Mouse (Mus musculus) stomach, postnatal 0 days (tissue): ENCODE results near the gene Idnk. TPM values are rescaled to one million over a fixed set of nuclear protein-coding genes. Genes with fewer than 3 reads are reported as not detected.

Experiments used
- ATAC-seq: fragments of 200-750 bp; cut with Nextera tagmentation; 2 replicates; pipeline ENCODE4 v1.8.0; 2017; ENCODE audit not compliant: low FRiP score, low TSS enrichment
- DNase-seq: peaks from one replicate; pipeline ENCODE4 v3.0.0-alpha.2; 2016; ENCODE audit warnings: low spot score
- H3K27ac ChIP-seq: fragments of 300-500 bp; sonication (generic); replicated peaks from 2 replicates; pipeline ENCODE4 v1.5.1; 2014; ENCODE audit warnings: mild to moderate bottlenecking, control low read depth
- H3K27me3 ChIP-seq: fragments of 300-500 bp; sonication (generic); 2 replicates; pipeline ENCODE4 v1.6.1; 2014; ENCODE audit warnings: low read length; ENCODE audit not compliant: control insufficient read depth, insufficient read depth
- H3K36me3 ChIP-seq: fragments of 300-500 bp; sonication (generic); 2 replicates; pipeline ENCODE4 v1.6.1; 2014; ENCODE audit warnings: low read length, mixed read lengths; ENCODE audit not compliant: control insufficient read depth, insufficient read depth
- H3K4me1 ChIP-seq: fragments of 300-500 bp; sonication (generic); replicated peaks from 2 replicates; pipeline ENCODE4 v1.6.1; 2014; ENCODE audit warnings: antibody characterized with exemption; ENCODE audit not compliant: control insufficient read depth, insufficient read depth
- H3K4me2 ChIP-seq: fragments of 300-500 bp; sonication (generic); replicated peaks from 2 replicates; pipeline ENCODE4 v1.6.1; 2014; ENCODE audit warnings: low read depth, mild to moderate bottlenecking, control low read depth, moderate library complexity
- H3K4me3 ChIP-seq: fragments of 300-500 bp; sonication (generic); 2 replicates; pipeline ENCODE4 v1.5.1; 2014; ENCODE audit warnings: low read depth, low read length, control low read depth
- H3K9ac ChIP-seq: fragments of 300-500 bp; sonication (generic); 2 replicates; pipeline ENCODE4 v1.6.1; 2014; ENCODE audit warnings: mild to moderate bottlenecking, low read length, control low read depth, mixed read lengths
- H3K9me3 ChIP-seq: fragments of 300-500 bp; sonication (generic); 2 replicates; pipeline ENCODE4 v1.6.1; 2016; ENCODE audit warnings: low read length; ENCODE audit not compliant: control insufficient read depth
- CTCF ChIP-seq: IDR thresholded peaks from 2 replicates; pipeline ENCODE4 v1.5.1; 2016; ENCODE audit warnings: antibody characterized with exemption, low read depth, mild to moderate bottlenecking, moderate library complexity
- EP300 ChIP-seq: optimal IDR thresholded peaks from 2 replicates; pipeline ENCODE3; 2016; ENCODE audit warnings: antibody characterized with exemption
- WGBS: fragments of 180-500 bp; shearing (Covaris S2); extraction: QIAGEN DNeasy Blood & Tissue Kit; methylation state at CpG from one replicate; pipeline ENCODE4 v1.1.7; 2014; 5-methylcytosine and 5-hydroxymethylcytosine counted together
- polyA plus RNA-seq: library from polyadenylated mRNA; unstranded; fragments of >200 nt; fragmentation: Nextera tagmentation; extraction: Ambion mirVana; gene quantifications from 2 replicates; pipeline ENCODE4 v1.2.1, GENCODE M21; 2015

The Idnk gene
- polyA plus RNA-seq, 1 experiment from 2014 or later, result 35.0 TPM

DNA sequence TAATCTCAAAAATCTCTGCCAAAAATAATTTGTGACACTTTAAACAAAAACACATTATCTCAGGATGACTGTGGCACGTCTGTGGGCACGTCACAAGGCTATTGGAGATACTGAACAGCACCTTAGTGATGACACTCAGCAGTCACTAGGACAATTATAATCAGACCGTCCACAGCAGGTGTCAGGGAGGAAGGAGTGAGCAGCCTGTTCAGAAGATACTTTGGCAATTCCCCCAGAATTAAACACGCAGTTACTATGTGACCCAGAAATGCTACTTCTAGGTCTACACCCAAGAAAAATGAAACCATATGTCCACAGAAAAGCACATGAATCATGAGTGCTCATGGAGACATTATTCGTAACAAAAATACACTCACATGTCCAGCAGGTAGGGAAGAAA, 53.0 kb downstream of the Idnk start:
- ATAC-seq (no peak), DNase-seq (no peak)
- H3K27ac ChIP-seq, result no peak overlapping the region
- H3K36me3 ChIP-seq, result no peaks in the 10 kb centered on the region
- H3K27me3 ChIP-seq, result no peaks in the 10 kb centered on the region
- TF ChIP-seq EP300, result no peak
- TF ChIP-seq CTCF, result no peak
- 62% methylated on average over 5 of the region's 5 CpGs for WGBS
- H3K4me1 ChIP-seq, result peaks cover 3% of the 10 kb centered on the region; the same call in 1 of the 2 replicates
- no peak overlapping the region for H3K9ac ChIP-seq
- H3K4me3 ChIP-seq, result no peak overlapping the region
- H3K4me2 ChIP-seq, result no peak overlapping the region
- no peaks in the 10 kb centered on the region for H3K9me3 ChIP-seq

DNA sequence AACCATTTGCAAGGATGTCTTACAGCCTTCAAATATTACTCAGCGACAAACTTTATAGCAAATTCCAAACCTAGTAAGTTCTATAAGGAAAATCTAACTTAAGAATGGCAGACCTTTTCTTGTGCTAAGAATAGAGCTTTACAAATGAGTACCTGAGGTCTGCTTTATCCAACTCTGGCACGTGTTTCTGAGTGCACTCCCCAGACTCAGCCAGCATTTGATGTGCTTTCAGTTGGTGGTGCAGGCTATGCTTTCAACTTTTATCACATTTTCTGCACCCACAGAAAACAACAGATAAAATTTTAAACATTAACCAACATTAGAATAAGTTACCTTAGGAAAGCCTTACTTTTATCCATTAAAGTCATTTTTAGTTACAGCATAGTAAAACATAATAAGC, 55.1 kb downstream of the Idnk start:
- 58% methylated on average over 2 of the region's 2 CpGs for WGBS
- H3K27me3 ChIP-seq, result no peaks in the 10 kb centered on the region
- no peak overlapping the region for H3K4me2 ChIP-seq
- H3K9ac ChIP-seq, result no peak overlapping the region
- H3K9me3 ChIP-seq, result no peaks in the 10 kb centered on the region
- H3K27ac ChIP-seq, result no peak overlapping the region
- TF ChIP-seq CTCF (no peak), EP300 (no peak)
- H3K36me3 ChIP-seq, result no peaks in the 10 kb centered on the region
- H3K4me3 ChIP-seq, result no peak overlapping the region
- peaks cover 3% of the 10 kb centered on the region; the same call in 1 of the 2 replicates for H3K4me1 ChIP-seq
- DNase-seq (no peak), ATAC-seq (no peak)

GRCm38 (mm10) chr13:58213801-58214200, 56.4 kb downstream of the Idnk start:
- ATAC-seq (no peak), DNase-seq (no peak)
- Histone ChIP-seq H3K27ac (no peak overlapping the region), H3K4me2 (peak overlapping the region; percentile 80), H3K4me1 (peaks cover 3% of the 10 kb centered on the region; the same call in 1 of the 2 replicates), H3K9me3 (no peaks in the 10 kb centered on the region), H3K9ac (no peak overlapping the region), H3K4me3 (peak overlapping the region; percentile 100), H3K36me3 (no peaks in the 10 kb centered on the region), H3K27me3 (no peaks in the 10 kb centered on the region)
- WGBS, result 40% methylated on average over 8 of the region's 8 CpGs
- TF ChIP-seq CTCF (no peak), EP300 (no peak)

Other genes starting within 250 kb of the Idnk start
- gene Spock1, start 249.3 kb upstream of the Idnk start, polyA plus RNA-seq, result 1.6 and 1.7 TPM in 2 replicates
- gene Klhl3, start 44.1 kb upstream of the Idnk start, polyA plus RNA-seq, result 1.1 and 1.2 TPM in 2 replicates
- 21.1 and 24.6 TPM in 2 replicates for gene Hnrnpa0, start 29.1 kb upstream of the Idnk start, polyA plus RNA-seq
- 61.4 and 65.4 TPM in 2 replicates for gene Ubqln1, start 58.0 kb downstream of the Idnk start, polyA plus RNA-seq
- gene Gkap1, start 118.0 kb downstream of the Idnk start, polyA plus RNA-seq, result 14.0 and 14.8 TPM in 2 replicates
- gene Kif27, start 201.5 kb downstream of the Idnk start, polyA plus RNA-seq, result 0.11 and 0.19 TPM in 2 replicates
- gene 2210016F16Rik, start 227.6 kb downstream of the Idnk start, polyA plus RNA-seq, result 30.2 and 30.5 TPM in 2 replicates
- gene Rmi1, start 244.6 kb downstream of the Idnk start, polyA plus RNA-seq, result 11.1 and 12.5 TPM in 2 replicates
- 552 and 570 TPM in 2 replicates for gene Hnrnpk, start 245.7 kb downstream of the Idnk start, polyA plus RNA-seq